Mouse (Mus musculus): ENCODE measurements at regions not wholly inside any gene's neighbourhood (a gene's known extent, or its start where the extent isn't known, plus 50 kb on each side); places are given as distances from the start of the nearest gene placed in this dataset.

GRCm38 (mm10) chr12:27932382-27933140 lies 590.2 kb upstream of the Sox11 start:
- TF ChIP-seq POLR2A (IDR thresholded peaks at IDR 0.05; ENCODE audit: control insufficient read depth, low read depth, low read length) (no peak), CTCF (IDR thresholded peaks at IDR 0.05; ENCODE audit: control insufficient read depth, insufficient read depth, insufficient replicate concordance, low read depth, low read length) (no peak)

Data from testis, adult 2 months (tissue).